Mouse (Mus musculus): ENCODE measurements around the gene Bmp2k. TPM values are rescaled to one million over a fixed set of nuclear protein-coding genes. Genes with fewer than 3 reads are reported as not detected.

The Bmp2k gene
- polyA plus RNA-seq, 1 experiment from 2014 or later = 31.1 TPM

DNA sequence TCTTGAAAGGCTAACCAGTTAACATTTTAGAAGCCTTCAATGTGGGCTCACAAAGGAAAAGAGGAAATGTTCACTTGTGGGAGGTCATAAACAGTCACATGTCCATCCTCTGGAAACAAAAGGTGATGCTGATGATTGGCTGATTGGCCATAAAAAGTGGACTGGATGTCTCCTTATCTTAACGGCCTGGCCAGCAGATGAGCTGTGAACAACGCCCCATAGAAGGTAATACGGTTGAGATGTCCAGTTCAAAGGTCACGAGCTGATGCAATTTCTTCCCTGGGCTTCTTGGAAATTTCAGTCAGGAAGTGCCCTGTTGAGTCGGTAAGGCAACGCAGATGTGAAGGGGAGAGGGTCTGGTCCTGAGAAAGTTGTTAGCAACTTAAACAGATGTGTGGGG lies 28.9 kb upstream of the Bmp2k start:
- no peaks in the 10 kb centered on the region for H3K36me3 ChIP-seq (ENCODE audit: control insufficient read depth, insufficient read depth, low read length)
- peak overlapping the region; percentile 3; the same call in 1 of the 2 replicates for H3K4me2 ChIP-seq
- H3K27ac ChIP-seq (ENCODE audit: low read depth, low read length) = no peak overlapping the region
- H3K4me3 ChIP-seq (ENCODE audit: low read depth, low read length) = no peak overlapping the region
- no peaks in the 10 kb centered on the region for H3K27me3 ChIP-seq (replicated peaks; ENCODE audit: control insufficient read depth, insufficient read depth, low read length)
- H3K9ac ChIP-seq (ENCODE audit: low read depth, low read length) = peak overlapping the region; percentile 10; the same call in 1 of the 2 replicates
- no peak for ATAC-seq (replicated peaks; ENCODE audit: low FRiP score)
- H3K9me3 ChIP-seq (ENCODE audit: control insufficient read depth, low read length) = no peaks in the 10 kb centered on the region
- peaks cover 13% of the 10 kb centered on the region for H3K4me1 ChIP-seq (replicated peaks; ENCODE audit: control insufficient read depth, insufficient read depth, low read length)
- DNase-seq (ENCODE audit: low spot score) = no peak
- 19% methylated on average over 6 of the region's 6 CpGs for WGBS

DNA sequence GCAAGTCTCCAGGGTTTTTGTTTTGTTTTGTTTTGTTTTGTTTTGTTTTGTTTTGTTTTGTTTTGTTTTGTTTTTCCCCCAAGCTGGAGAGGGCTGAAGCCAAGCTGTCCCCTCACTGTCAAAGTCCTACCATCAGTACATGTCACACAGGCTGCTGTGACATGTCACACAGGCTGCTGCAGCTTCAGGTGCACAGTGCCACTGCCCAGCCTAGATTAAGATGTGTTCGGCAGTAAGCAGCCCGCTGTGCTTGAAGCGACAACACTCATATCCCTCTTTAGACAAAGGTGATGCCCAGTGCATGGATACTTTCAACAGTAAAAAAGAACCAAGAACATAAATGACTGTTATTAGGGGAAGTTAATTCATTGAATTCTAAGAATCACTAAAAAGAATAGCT lies 28.5 kb upstream of the Bmp2k start:
- no peaks in the 10 kb centered on the region for H3K27me3 ChIP-seq (replicated peaks; ENCODE audit: control insufficient read depth, insufficient read depth, low read length)
- peak overlapping the region; percentile 3; the same call in 1 of the 2 replicates for H3K4me2 ChIP-seq
- peak overlapping the region; percentile 10; the same call in 1 of the 2 replicates for H3K9ac ChIP-seq (ENCODE audit: low read depth, low read length)
- H3K9me3 ChIP-seq (ENCODE audit: control insufficient read depth, low read length) = no peaks in the 10 kb centered on the region
- WGBS = 65% methylated on average over 3 of the region's 3 CpGs
- ATAC-seq (replicated peaks; ENCODE audit: low FRiP score) (0 out of 2 replicates have a peak, but pooled peaks have one; percentile 43), DNase-seq (ENCODE audit: low spot score) (no peak)
- no peak overlapping the region for H3K27ac ChIP-seq (ENCODE audit: low read depth, low read length)
- H3K4me1 ChIP-seq (replicated peaks; ENCODE audit: control insufficient read depth, insufficient read depth, low read length) = peaks cover 13% of the 10 kb centered on the region
- no peaks in the 10 kb centered on the region for H3K36me3 ChIP-seq (ENCODE audit: control insufficient read depth, insufficient read depth, low read length)
- no peak overlapping the region for H3K4me3 ChIP-seq (ENCODE audit: low read depth, low read length)

- Histone ChIP-seq H3K27ac (ENCODE audit: low read depth, low read length) (no peak overlapping the region), H3K4me1 (replicated peaks; ENCODE audit: control insufficient read depth, insufficient read depth, low read length) (peaks cover 11% of the 10 kb centered on the region), H3K9ac (ENCODE audit: low read depth, low read length) (no peak overlapping the region), H3K36me3 (ENCODE audit: control insufficient read depth, insufficient read depth, low read length) (no peaks in the 10 kb centered on the region), H3K4me2 (no peak overlapping the region), H3K9me3 (ENCODE audit: control insufficient read depth, low read length) (no peaks in the 10 kb centered on the region), H3K4me3 (ENCODE audit: low read depth, low read length) (no peak overlapping the region), H3K27me3 (replicated peaks; ENCODE audit: control insufficient read depth, insufficient read depth, low read length) (no peaks in the 10 kb centered on the region)
- 69% methylated on average over 7 of the region's 7 CpGs for WGBS
- DNase-seq (ENCODE audit: low spot score) = no peak
- ATAC-seq (replicated peaks; ENCODE audit: low FRiP score) = no peak
These were observed 27.6 kb upstream of the Bmp2k start for GRCm38 (mm10) chr5:96969705-96970471.

DNA sequence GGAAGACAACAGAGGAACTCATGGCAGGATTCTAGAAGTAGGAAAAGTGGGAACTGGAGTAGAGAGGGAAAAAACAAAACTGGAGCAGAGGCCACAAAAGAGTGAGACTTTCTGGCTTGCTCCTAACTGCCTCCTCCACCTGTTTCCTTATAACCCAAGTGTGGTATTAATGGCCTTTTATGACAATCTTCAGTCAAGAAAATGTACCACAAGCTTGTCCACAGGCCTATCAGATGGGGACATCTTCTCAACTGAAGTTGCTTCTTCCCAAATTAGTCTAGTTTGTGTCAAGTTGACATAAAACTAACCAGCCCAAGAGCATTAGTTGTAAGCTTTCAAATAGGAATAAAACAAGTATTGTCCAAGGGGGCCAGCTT lies 27.0 kb upstream of the Bmp2k start:
- Histone ChIP-seq H3K4me2 (no peak overlapping the region), H3K27me3 (replicated peaks; ENCODE audit: control insufficient read depth, insufficient read depth, low read length) (no peaks in the 10 kb centered on the region), H3K9ac (ENCODE audit: low read depth, low read length) (no peak overlapping the region), H3K4me3 (ENCODE audit: low read depth, low read length) (no peak overlapping the region), H3K27ac (ENCODE audit: low read depth, low read length) (no peak overlapping the region), H3K4me1 (replicated peaks; ENCODE audit: control insufficient read depth, insufficient read depth, low read length) (peaks cover 9% of the 10 kb centered on the region), H3K9me3 (ENCODE audit: control insufficient read depth, low read length) (no peaks in the 10 kb centered on the region), H3K36me3 (ENCODE audit: control insufficient read depth, insufficient read depth, low read length) (no peaks in the 10 kb centered on the region)
- no peak for DNase-seq (ENCODE audit: low spot score)
- no peak for ATAC-seq (replicated peaks; ENCODE audit: low FRiP score)

- Histone ChIP-seq H3K9ac (ENCODE audit: low read depth, low read length) (no peak overlapping the region), H3K4me2 (no peak overlapping the region), H3K36me3 (ENCODE audit: control insufficient read depth, insufficient read depth, low read length) (no peaks in the 10 kb centered on the region), H3K27ac (ENCODE audit: low read depth, low read length) (no peak overlapping the region), H3K27me3 (replicated peaks; ENCODE audit: control insufficient read depth, insufficient read depth, low read length) (no peaks in the 10 kb centered on the region), H3K9me3 (ENCODE audit: control insufficient read depth, low read length) (no peaks in the 10 kb centered on the region), H3K4me1 (replicated peaks; ENCODE audit: control insufficient read depth, insufficient read depth, low read length) (peaks cover 9% of the 10 kb centered on the region), H3K4me3 (ENCODE audit: low read depth, low read length) (no peak overlapping the region)
- ATAC-seq (replicated peaks; ENCODE audit: low FRiP score) (0 out of 2 replicates have a peak, but pooled peaks have one; percentile 17), DNase-seq (ENCODE audit: low spot score) (no peak)
- WGBS = 83% methylated on average over 5 of the region's 5 CpGs
These were observed 24.9 kb upstream of the Bmp2k start for GRCm38 (mm10) chr5:96972474-96973130.

- H3K27ac ChIP-seq (ENCODE audit: low read depth, low read length) = no peak overlapping the region
These were observed 23.8 kb upstream of the Bmp2k start for GRCm38 (mm10) chr5:96973714-96974113.

DNA sequence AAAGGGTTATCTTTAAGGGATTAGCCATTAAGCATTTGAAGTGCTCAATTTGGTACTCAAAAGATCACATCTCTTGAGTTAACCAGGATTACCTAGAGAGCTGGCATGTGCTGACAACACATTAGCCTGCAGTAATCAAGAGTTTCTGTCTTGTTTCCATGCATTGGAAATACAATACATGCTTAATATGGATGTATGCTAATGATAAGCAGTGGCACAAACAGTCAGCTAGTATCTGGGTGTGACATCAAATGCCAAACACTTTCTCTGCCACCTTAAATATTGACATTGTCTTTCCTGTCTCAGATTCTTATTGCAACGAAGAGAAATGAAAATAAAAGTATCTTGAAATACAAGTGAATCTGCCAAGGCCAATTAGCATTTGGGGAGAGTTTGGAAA lies 22.8 kb upstream of the Bmp2k start:
- H3K4me2 ChIP-seq = no peak overlapping the region
- H3K4me1 ChIP-seq (replicated peaks; ENCODE audit: control insufficient read depth, insufficient read depth, low read length) = peaks cover 3% of the 10 kb centered on the region; the same call in 1 of the 2 replicates
- no peaks in the 10 kb centered on the region for H3K9me3 ChIP-seq (ENCODE audit: control insufficient read depth, low read length)
- DNase-seq (ENCODE audit: low spot score) (no peak), ATAC-seq (replicated peaks; ENCODE audit: low FRiP score) (no peak)
- no peak overlapping the region for H3K27ac ChIP-seq (ENCODE audit: low read depth, low read length)
- no peak overlapping the region for H3K9ac ChIP-seq (ENCODE audit: low read depth, low read length)
- peaks cover 3% of the 10 kb centered on the region; the same call in 1 of the 2 replicates for H3K27me3 ChIP-seq (replicated peaks; ENCODE audit: control insufficient read depth, insufficient read depth, low read length)
- no peak overlapping the region for H3K4me3 ChIP-seq (ENCODE audit: low read depth, low read length)
- WGBS = 58% methylated on average over 1 of the region's 1 CpGs
- no peaks in the 10 kb centered on the region for H3K36me3 ChIP-seq (ENCODE audit: control insufficient read depth, insufficient read depth, low read length)

More at GRCm38 (mm10) chr5:96973714-96974113, 23.8 kb upstream of the Bmp2k start:
- Histone ChIP-seq H3K9me3 (ENCODE audit: control insufficient read depth, low read length) (no peaks in the 10 kb centered on the region), H3K4me1 (replicated peaks; ENCODE audit: control insufficient read depth, insufficient read depth, low read length) (peaks cover 8% of the 10 kb centered on the region), H3K4me3 (ENCODE audit: low read depth, low read length) (no peak overlapping the region), H3K27me3 (replicated peaks; ENCODE audit: control insufficient read depth, insufficient read depth, low read length) (no peaks in the 10 kb centered on the region), H3K36me3 (ENCODE audit: control insufficient read depth, insufficient read depth, low read length) (no peaks in the 10 kb centered on the region), H3K9ac (ENCODE audit: low read depth, low read length) (no peak overlapping the region), H3K4me2 (no peak overlapping the region)
- 53% methylated on average over 3 of the region's 3 CpGs for WGBS
- DNase-seq (ENCODE audit: low spot score) (no peak), ATAC-seq (replicated peaks; ENCODE audit: low FRiP score) (no peak; the same call in 1 of the 2 replicates)

GRCm38 (mm10) chr5:96975112-96975511 lies 22.4 kb upstream of the Bmp2k start:
- no peak overlapping the region for H3K9ac ChIP-seq (ENCODE audit: low read depth, low read length)
- no peak overlapping the region for H3K4me3 ChIP-seq (ENCODE audit: low read depth, low read length)
- no peak overlapping the region for H3K27ac ChIP-seq (ENCODE audit: low read depth, low read length)
- no peaks in the 10 kb centered on the region for H3K4me1 ChIP-seq (replicated peaks; ENCODE audit: control insufficient read depth, insufficient read depth, low read length)
- WGBS = 83% methylated on average over 3 of the region's 3 CpGs
- H3K4me2 ChIP-seq = no peak overlapping the region
- ATAC-seq (replicated peaks; ENCODE audit: low FRiP score) = no peak
- no peaks in the 10 kb centered on the region for H3K9me3 ChIP-seq (ENCODE audit: control insufficient read depth, low read length)
- DNase-seq (ENCODE audit: low spot score) = no peak
- H3K36me3 ChIP-seq (ENCODE audit: control insufficient read depth, insufficient read depth, low read length) = no peaks in the 10 kb centered on the region
- peaks cover 3% of the 10 kb centered on the region; the same call in 1 of the 2 replicates for H3K27me3 ChIP-seq (replicated peaks; ENCODE audit: control insufficient read depth, insufficient read depth, low read length)
